Mouse (Mus musculus) limb, embryonic 14.5 days (tissue): ENCODE measurements around the gene Itga2b. TPM values are rescaled to one million over a fixed set of nuclear protein-coding genes. Genes with fewer than 3 reads are reported as not detected.

Experiments
- ATAC-seq: fragments of 200-750 bp; cut with Nextera tagmentation; 2 replicates; pipeline ENCODE4 v1.8.0; 2017; ENCODE audit warnings: low read depth, moderate number of reproducible peaks, moderate TSS enrichment; ENCODE audit not compliant: low FRiP score
- DNase-seq: peaks from one replicate; pipeline ENCODE4 v3.0.0-alpha.2; 2015; ENCODE audit warnings: low spot score
- H3K27ac ChIP-seq: fragments of 300-500 bp; sonication (generic); replicated peaks from 2 replicates; pipeline ENCODE4 v1.5.1; 2014; ENCODE audit warnings: low read depth, mild to moderate bottlenecking, low read length, moderate library complexity, mixed read lengths
- H3K27me3 ChIP-seq: fragments of 300-500 bp; sonication (generic); 2 replicates; pipeline ENCODE4 v1.6.1; 2014; ENCODE audit warnings: low read length, mixed read lengths; ENCODE audit not compliant: control insufficient read depth, insufficient read depth
- H3K36me3 ChIP-seq: fragments of 300-500 bp; sonication (generic); 2 replicates; pipeline ENCODE4 v1.6.1; 2014; ENCODE audit warnings: mild to moderate bottlenecking, low read length, moderate library complexity, mixed read lengths; ENCODE audit not compliant: control insufficient read depth, insufficient read depth
- H3K4me1 ChIP-seq: fragments of 300-500 bp; sonication (generic); 2 replicates; pipeline ENCODE4 v1.6.1; 2014; ENCODE audit warnings: antibody characterized with exemption, low read length, mixed read lengths; ENCODE audit not compliant: control insufficient read depth, insufficient read depth
- H3K4me2 ChIP-seq: fragments of 300-500 bp; sonication (generic); replicated peaks from 2 replicates; pipeline ENCODE4 v1.6.1; 2014; ENCODE audit warnings: low read depth, mild to moderate bottlenecking, low read length, moderate library complexity; ENCODE audit not compliant: severe bottlenecking
- H3K4me3 ChIP-seq: fragments of 300-500 bp; sonication (generic); replicated peaks from 2 replicates; pipeline ENCODE4 v1.5.1; 2014; ENCODE audit warnings: low read length
- H3K9ac ChIP-seq: fragments of 300-500 bp; sonication (generic); 2 replicates; pipeline ENCODE4 v1.6.1; 2014; ENCODE audit warnings: mild to moderate bottlenecking, low read depth, low read length, moderate library complexity; ENCODE audit not compliant: severe bottlenecking
- H3K9me3 ChIP-seq: fragments of 300-500 bp; sonication (generic); 2 replicates; pipeline ENCODE4 v1.6.1; 2016; ENCODE audit warnings: low read length; ENCODE audit not compliant: control insufficient read depth
- POLR2A ChIP-seq: fragments of 200-500 bp; IDR thresholded peaks from 2 replicates; pipeline ENCODE4 v1.8.0; 2012; ENCODE audit warnings: inconsistent platforms, mild to moderate bottlenecking, moderate library complexity, borderline replicate concordance; ENCODE audit not compliant: insufficient read depth, insufficient read length; ENCODE audit errors: extremely low read depth
- WGBS: fragments of 180-500 bp; shearing (Covaris S2); extraction: QIAGEN DNeasy Blood & Tissue Kit; methylation state at CpG from one replicate; pipeline ENCODE4 v1.1.7; 2014; 5-methylcytosine and 5-hydroxymethylcytosine counted together
- polyA plus RNA-seq, 2 experiments: library from polyadenylated mRNA; depleted of rRNA in 1 of 2; stranded (reverse) in 1 of 2; unstranded in 1 of 2; fragments of >200 nt; fragmentation: Nextera tagmentation in 1 of 2; extraction: Ambion mirVana in 1 of 2; gene quantifications; 2 replicates each; pipeline versions ENCODE4 v1.2.1 to v1.2.3; 2012 to 2014

Itga2b gene
- polyA plus RNA-seq, 2 experiments = 3.5 to 7.0 TPM

- no peak for ATAC-seq
- WGBS = 97% methylated on average over 5 of the region's 5 CpGs
Observed at GRCm38 (mm10) chr11:102495742-102496141, 25.8 kb upstream of the Itga2b start.

GRCm38 (mm10) chr11:102495114-102495513 lies 25.2 kb upstream of the Itga2b start:
- Histone ChIP-seq H3K27ac (no peak overlapping the region), H3K9ac (no peak overlapping the region), H3K4me2 (no peak overlapping the region), H3K4me3 (no peak overlapping the region), H3K9me3 (no peaks in the 10 kb centered on the region), H3K36me3 (peaks cover 61% of the 10 kb centered on the region), H3K4me1 (no peaks in the 10 kb centered on the region), H3K27me3 (no peaks in the 10 kb centered on the region)
- WGBS = 96% methylated on average over 6 of the region's 6 CpGs
- TF ChIP-seq POLR2A = no peak
- ATAC-seq (no peak), DNase-seq (no peak)

More at GRCm38 (mm10) chr11:102495742-102496141, 25.8 kb upstream of the Itga2b start:
- H3K4me3 ChIP-seq = no peak overlapping the region
- H3K27ac ChIP-seq = no peak overlapping the region
- no peak for DNase-seq
- H3K9ac ChIP-seq = no peak overlapping the region
- no peak overlapping the region for H3K4me2 ChIP-seq
- H3K27me3 ChIP-seq = no peaks in the 10 kb centered on the region
- no peaks in the 10 kb centered on the region for H3K9me3 ChIP-seq
- H3K4me1 ChIP-seq = no peaks in the 10 kb centered on the region
- TF ChIP-seq POLR2A = no peak
- H3K36me3 ChIP-seq = peaks cover 67% of the 10 kb centered on the region

- Histone ChIP-seq H3K4me3 (no peak overlapping the region), H3K27ac (no peak overlapping the region), H3K9ac (no peak overlapping the region), H3K36me3 (peaks cover 52% of the 10 kb centered on the region), H3K27me3 (no peaks in the 10 kb centered on the region), H3K9me3 (no peaks in the 10 kb centered on the region), H3K4me1 (no peaks in the 10 kb centered on the region), H3K4me2 (no peak overlapping the region)
- WGBS = 81% methylated on average over 7 of the region's 7 CpGs
- no peak for TF ChIP-seq POLR2A
- ATAC-seq (no peak), DNase-seq (no peak)
Observed at GRCm38 (mm10) chr11:102494063-102494650, 24.2 kb upstream of the Itga2b start.

- no peak for ATAC-seq
- Histone ChIP-seq H3K4me2 (no peak overlapping the region), H3K27me3 (no peaks in the 10 kb centered on the region), H3K36me3 (peaks cover 46% of the 10 kb centered on the region), H3K27ac (no peak overlapping the region), H3K9me3 (no peaks in the 10 kb centered on the region), H3K9ac (no peak overlapping the region), H3K4me1 (no peaks in the 10 kb centered on the region), H3K4me3 (no peak overlapping the region)
- 84% methylated on average over 2 of the region's 2 CpGs for WGBS
- no peak for TF ChIP-seq POLR2A
- DNase-seq = no peak
Observed at GRCm38 (mm10) chr11:102493241-102493640, 23.3 kb upstream of the Itga2b start.

- H3K27me3 ChIP-seq = no peaks in the 10 kb centered on the region
- WGBS = 94% methylated on average over 2 of the region's 2 CpGs
- H3K9me3 ChIP-seq = no peaks in the 10 kb centered on the region
- DNase-seq = no peak
- H3K27ac ChIP-seq = no peak overlapping the region
- no peak overlapping the region for H3K9ac ChIP-seq
- H3K4me3 ChIP-seq = no peak overlapping the region
- peaks cover 47% of the 10 kb centered on the region for H3K36me3 ChIP-seq
- no peak overlapping the region for H3K4me2 ChIP-seq
- no peak for ATAC-seq
- TF ChIP-seq POLR2A = no peak
- H3K4me1 ChIP-seq = no peaks in the 10 kb centered on the region
Observed at GRCm38 (mm10) chr11:102487901-102488300, 18.0 kb upstream of the Itga2b start.
